Mouse (Mus musculus) lung, adult 2 months (tissue): ENCODE measurements around the gene Uggt1. TPM values are rescaled to one million over a fixed set of nuclear protein-coding genes. Genes with fewer than 3 reads are reported as not detected.

ENCODE experiments used
- DNase-seq: peaks from one replicate; pipeline ENCODE4 v3.0.0; 2022
- H3K4me1 ChIP-seq: fragments of 200-500 bp; 2 replicates; pipeline ENCODE4 v1.6.1; 2011; ENCODE audit warnings: low read length; ENCODE audit not compliant: control insufficient read depth, insufficient read depth
- H3K4me3 ChIP-seq: fragments of 200-500 bp; replicated peaks from 2 replicates; pipeline ENCODE3; 2011; ENCODE audit warnings: low read depth, mild to moderate bottlenecking, control low read depth, low read length; ENCODE audit errors: extremely low read depth
- CTCF ChIP-seq: fragments of 200-500 bp; IDR thresholded peaks from 2 replicates; pipeline ENCODE4 v1.5.1; 2011; ENCODE audit warnings: mild to moderate bottlenecking, low read length, control low read depth; ENCODE audit not compliant: insufficient read depth
- POLR2A ChIP-seq: fragments of 200-500 bp; IDR thresholded peaks from 2 replicates; pipeline ENCODE4 v1.6.1; 2011; ENCODE audit warnings: low read depth, mild to moderate bottlenecking, control low read depth, low read length, borderline replicate concordance; ENCODE audit errors: extremely low read depth
- WGBS: fragments of 180-500 bp; shearing (Covaris S2); methylation state at CpG from one replicate; pipeline ENCODE4 v1.1.7; 2018; 5-methylcytosine and 5-hydroxymethylcytosine counted together
- polyA plus RNA-seq: library from polyadenylated mRNA; depleted of rRNA; stranded (reverse); fragments of >200 nt; gene quantifications from 2 replicates; pipeline ENCODE4 v1.2.3, GENCODE M21; 2012

Gene Uggt1
- polyA plus RNA-seq, 1 experiment = 18.0 TPM

GRCm38 (mm10) chr1:36121172-36121571, 123.3 kb downstream of the Uggt1 start:
- Histone ChIP-seq H3K4me3 (no peak overlapping the region), H3K4me1 (no peaks in the 10 kb centered on the region)
- 82% methylated on average over 8 of the region's 8 CpGs for WGBS
- no peak for DNase-seq
- TF ChIP-seq POLR2A = no peak
- TF ChIP-seq CTCF = no peak

DNA sequence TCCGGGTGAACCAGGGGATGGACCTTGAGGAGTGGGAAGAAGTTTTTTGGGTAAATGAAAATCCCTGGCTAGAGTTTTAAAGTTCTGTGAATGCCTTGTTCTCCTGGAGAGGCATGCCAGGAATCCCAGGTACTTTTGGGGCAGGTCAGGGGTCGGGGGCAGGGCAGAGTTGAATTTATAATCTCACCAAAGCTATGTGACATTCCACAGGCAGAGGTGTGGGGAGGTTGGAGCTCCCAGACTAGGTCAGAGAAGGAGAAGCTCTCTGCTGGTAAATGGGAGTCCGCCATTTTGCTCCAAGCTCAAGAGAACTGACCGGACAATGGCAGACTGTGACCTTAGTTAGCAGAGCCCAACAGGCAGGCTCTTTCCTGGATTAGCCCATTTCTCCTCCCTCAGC, 125.1 kb downstream of the Uggt1 start:
- no peak for DNase-seq
- Histone ChIP-seq H3K4me1 (no peaks in the 10 kb centered on the region), H3K4me3 (no peak overlapping the region)
- no peak for TF ChIP-seq CTCF
- no peak for TF ChIP-seq POLR2A
- WGBS = 77% methylated on average over 4 of the region's 4 CpGs

GRCm38 (mm10) chr1:36118958-36119357, 125.6 kb downstream of the Uggt1 start:
- Histone ChIP-seq H3K4me1 (no peaks in the 10 kb centered on the region), H3K4me3 (no peak overlapping the region)
- 82% methylated on average over 3 of the region's 3 CpGs for WGBS
- DNase-seq = no peak
- TF ChIP-seq POLR2A = no peak
- no peak for TF ChIP-seq CTCF

- H3K4me1 ChIP-seq = no peaks in the 10 kb centered on the region
- TF ChIP-seq POLR2A = no peak
- WGBS = 85% methylated on average over 9 of the region's 9 CpGs
- H3K4me3 ChIP-seq = no peak overlapping the region
- DNase-seq = no peak
These were observed 126.3 kb downstream of the Uggt1 start for GRCm38 (mm10) chr1:36118061-36118685.

GRCm38 (mm10) chr1:36116488-36116887, 128.0 kb downstream of the Uggt1 start:
- Histone ChIP-seq H3K4me3 (no peak overlapping the region), H3K4me1 (no peaks in the 10 kb centered on the region)
- DNase-seq = no peak
- 67% methylated on average over 5 of the region's 5 CpGs for WGBS
- TF ChIP-seq POLR2A = no peak
- TF ChIP-seq CTCF = no peak

GRCm38 (mm10) chr1:36114844-36115243, 129.7 kb downstream of the Uggt1 start:
- no peak for DNase-seq
- H3K4me1 ChIP-seq = no peaks in the 10 kb centered on the region
- no peak overlapping the region for H3K4me3 ChIP-seq
- TF ChIP-seq POLR2A (no peak), CTCF (no peak)
- WGBS = 86% methylated on average over 3 of the region's 3 CpGs

- Histone ChIP-seq H3K4me1 (no peaks in the 10 kb centered on the region), H3K4me3 (no peak overlapping the region)
- WGBS = 67% methylated on average over 8 of the region's 8 CpGs
- DNase-seq = no peak
- TF ChIP-seq POLR2A (no peak), CTCF (no peak)
These were observed 130.8 kb downstream of the Uggt1 start for GRCm38 (mm10) chr1:36113670-36114069.

- 85% methylated on average over 3 of the region's 3 CpGs for WGBS
- no peak overlapping the region for H3K4me3 ChIP-seq
- H3K4me1 ChIP-seq = no peaks in the 10 kb centered on the region
- no peak for DNase-seq
- TF ChIP-seq CTCF = no peak
- TF ChIP-seq POLR2A = no peak
These were observed 131.9 kb downstream of the Uggt1 start for GRCm38 (mm10) chr1:36112665-36113064.

GRCm38 (mm10) chr1:36109987-36110386, 134.5 kb downstream of the Uggt1 start:
- Histone ChIP-seq H3K4me1 (no peaks in the 10 kb centered on the region), H3K4me3 (no peak overlapping the region)
- DNase-seq = no peak
- TF ChIP-seq CTCF (no peak), POLR2A (no peak)
- WGBS = 80% methylated on average over 4 of the region's 4 CpGs

DNA sequence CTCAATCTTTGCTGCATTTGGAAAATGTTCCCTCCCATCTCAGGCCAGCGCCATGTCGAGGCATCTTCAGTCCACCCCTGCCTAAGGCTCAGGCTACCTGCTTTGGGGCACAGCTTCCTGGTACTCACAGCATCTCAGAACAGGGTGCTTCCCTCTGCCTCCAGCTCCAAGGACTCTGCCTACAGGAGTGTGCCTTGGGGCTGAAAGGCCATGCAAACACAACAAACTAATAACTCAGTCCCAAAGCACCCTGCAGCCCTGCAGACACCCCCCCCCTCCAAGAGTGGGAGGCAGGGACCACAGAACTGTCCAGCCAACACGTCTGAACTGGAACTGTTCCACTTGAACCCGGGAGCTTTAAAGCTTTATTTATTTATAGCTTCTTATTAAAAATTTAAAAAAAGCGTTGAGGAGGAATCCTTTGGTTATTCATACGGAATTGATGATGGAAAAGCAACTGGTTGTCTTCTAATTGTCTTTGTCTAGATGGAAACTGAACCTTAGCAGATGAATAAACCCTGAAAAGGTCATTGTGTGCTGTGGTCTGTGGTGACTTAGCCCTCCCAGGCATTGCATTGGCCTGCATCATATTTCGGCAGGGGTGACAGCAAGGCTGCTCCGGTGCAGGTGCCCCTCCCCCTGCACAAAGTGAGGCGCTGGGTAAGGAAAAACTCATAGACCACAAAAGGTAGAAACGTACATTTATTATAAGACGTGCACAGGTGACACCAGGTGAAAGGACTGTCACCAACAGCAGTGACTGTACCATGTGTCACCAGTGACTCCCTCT, 138.4 kb downstream of the Uggt1 start:
- Histone ChIP-seq H3K4me1 (no peaks in the 10 kb centered on the region), H3K4me3 (no peak overlapping the region)
- no peak for DNase-seq
- TF ChIP-seq POLR2A (no peak), CTCF (no peak)
- WGBS = 93% methylated on average over 11 of the region's 11 CpGs
